Comparison of ENCODE assay signal across 8 mouse cellular contexts in genomic region chr11:97363644-97363995, GRCm38 (mm10). TPM values are rescaled to one million over a fixed set of nuclear protein-coding genes. Genes with fewer than 3 reads are reported as not detected.
DNase-seq lines count a peak whose midpoint lies in the region; ATAC-seq and TF ChIP-seq lines count a peak whose summit lies in the region.

No protein-coding gene starts in this region.

- peak overlapping the region; percentile 95 for H3K4me2 ChIP-seq in forebrain, embryonic 12.5 days
- H3K4me2 ChIP-seq in midbrain, postnatal 0 days (ENCODE audit: low read depth, low read length, poor library complexity, severe bottlenecking), result peak overlapping the region; percentile 95

- no peaks in the 10 kb centered on the region for H3K27me3 ChIP-seq in forebrain, embryonic 12.5 days
- H3K27me3 ChIP-seq in midbrain, postnatal 0 days (ENCODE audit: insufficient read depth, low read length), result no peaks in the 10 kb centered on the region

- no peak for ATAC-seq in forebrain, embryonic 12.5 days (ENCODE audit: low FRiP score)
- ATAC-seq in midbrain, postnatal 0 days (ENCODE audit: low FRiP score), result no peak
- no peak for ATAC-seq in granulocyte monocyte progenitor cell, adult 5-6 weeks (replicated peaks; ENCODE audit: poor library complexity, severe bottlenecking)

- no peak overlapping the region for H3K27ac ChIP-seq in ES-E14 (ENCODE audit: insufficient read depth, low read depth, low read length, poor library complexity, severe bottlenecking)
- H3K27ac ChIP-seq in forebrain, embryonic 12.5 days, result no peak overlapping the region
- H3K27ac ChIP-seq in midbrain, postnatal 0 days (ENCODE audit: low read depth, low read length), result 0 out of 2 replicates have a peak overlapping the region, but pooled peaks have one; percentile 83

- peak; percentile 43 for DNase-seq in adrenal gland, postnatal 14 days
- no peak for DNase-seq in adrenal gland, postnatal 25 days
- no peak for DNase-seq in ES-E14 (ENCODE audit: low read depth, low spot score)
- DNase-seq in kidney, postnatal 36 days, result peak; percentile 10 to 27
- no peak for DNase-seq in midbrain, postnatal 0 days (ENCODE audit: low spot score)
- DNase-seq in right cerebral cortex, postnatal 36 days (ENCODE audit: low spot score in 2 of 2), result no peak

- H3K36me3 ChIP-seq in ES-E14 (ENCODE audit: control insufficient read depth, insufficient read depth, low read length, poor library complexity, severe bottlenecking), result peaks cover 2% of the 10 kb centered on the region; the same call in 1 of the 2 replicates
- H3K36me3 ChIP-seq in forebrain, embryonic 12.5 days (replicated peaks), result no peaks in the 10 kb centered on the region
- no peaks in the 10 kb centered on the region for H3K36me3 ChIP-seq in midbrain, postnatal 0 days (ENCODE audit: insufficient read depth, low read length)

- no peak for TF ChIP-seq CTCF in midbrain, postnatal 0 days (IDR thresholded peaks at IDR 0.05)

- in situ Hi-C loops in ES-E14 (cut with MboI; ENCODE audit: low sequenced_read_pairs in 2 of 2, unreplicated experiment in 2 of 2), result no loop called here

- H3K9me3 ChIP-seq in ES-E14 (ENCODE audit: control insufficient read depth, insufficient read depth, low read depth, low read length), result no peaks in the 10 kb centered on the region
- H3K9me3 ChIP-seq in forebrain, embryonic 12.5 days, result no peaks in the 10 kb centered on the region
- no peaks in the 10 kb centered on the region for H3K9me3 ChIP-seq in midbrain, postnatal 0 days (ENCODE audit: low read length)

- peak overlapping the region; percentile 91 to 96 for H3K4me3 ChIP-seq in ES-E14 (ENCODE audit: insufficient read depth in 1 of 2, low read depth in 1 of 2, low read length in 2 of 2, poor library complexity in 1 of 2, severe bottlenecking in 1 of 2)
- peak overlapping the region; percentile 93 for H3K4me3 ChIP-seq in forebrain, embryonic 12.5 days (replicated peaks)
- H3K4me3 ChIP-seq in midbrain, postnatal 0 days (ENCODE audit: low read depth, low read length), result peak overlapping the region; percentile 96

- WGBS in forebrain, embryonic 12.5 days, result 2% methylated on average over 7 of the region's 7 CpGs
- 0% methylated on average over 7 of the region's 7 CpGs for WGBS in midbrain, postnatal 0 days

- peaks cover 6 to 9% of the 10 kb centered on the region in 2 experiments for H3K4me1 ChIP-seq in ES-E14 (ENCODE audit: control insufficient read depth in 2 of 2, insufficient read depth in 2 of 2, low read length in 2 of 2, poor library complexity in 1 of 2)
- peaks cover 30% of the 10 kb centered on the region for H3K4me1 ChIP-seq in forebrain, embryonic 12.5 days
- H3K4me1 ChIP-seq in midbrain, postnatal 0 days (ENCODE audit: insufficient read depth, low read length), result peaks cover 13% of the 10 kb centered on the region

- H3K9ac ChIP-seq in ES-E14 (ENCODE audit: insufficient read depth, low read depth, low read length, poor library complexity, severe bottlenecking), result peak overlapping the region; percentile 90
- peak overlapping the region; percentile 95 for H3K9ac ChIP-seq in forebrain, embryonic 12.5 days
- H3K9ac ChIP-seq in midbrain, postnatal 0 days (replicated peaks; ENCODE audit: low read length, poor library complexity, severe bottlenecking), result peak overlapping the region; percentile 98

TF ChIP-seq in ES-E14, 5 proteins besides CTCF, POLR2A, EP300 and RAD21:
- TF ChIP-seq CHD2 (IDR thresholded peaks at IDR 0.05; ENCODE audit: low read depth, low read length) (no peak), MAFK (IDR thresholded peaks at IDR 0.05; ENCODE audit: insufficient read depth, low read depth, low read length) (no peak), ZC3H11A (IDR thresholded peaks at IDR 0.05; ENCODE audit: borderline replicate concordance, low read depth, low read length) (no peak), HCFC1 (IDR thresholded peaks at IDR 0.05; ENCODE audit: borderline replicate concordance, insufficient read depth, low read length) (no peak), ZNF384 (IDR thresholded peaks at IDR 0.05; ENCODE audit: low read depth, low read length) (no peak)

RNA-seq across cellular contexts. Expression of gene Socs7, which starts 1.3 kb away (rescaled TPM):
- total RNA-seq in adrenal gland, postnatal 14 days (2021), result 18.3 TPM in 2 replicates
- total RNA-seq in adrenal gland, postnatal 25 days (2021), result 21.0 and 27.5 TPM in 2 replicates
- 14.3 and 14.5 TPM in 2 replicates for total RNA-seq in ES-E14 (2012; rRNA removed)
- polyA plus RNA-seq in forebrain, embryonic 12.5 days (2016; fragmentation: Nextera tagmentation; extraction: Ambion mirVana), result 7.9 and 8.0 TPM in 2 replicates
- 54.9 and 60.4 TPM in 2 replicates for total RNA-seq in midbrain, postnatal 0 days (2014; rRNA removed)
- polyA plus RNA-seq in midbrain, postnatal 0 days (2015; fragmentation: Nextera tagmentation; extraction: Ambion mirVana), result 6.9 and 7.4 TPM in 2 replicates
- total RNA-seq in granulocyte monocyte progenitor cell, adult 5-6 weeks (2014; fragmentation: Nextera tagmentation), result 5.5 and 6.3 TPM in 2 replicates
- 7.9 and 9.5 TPM in 2 replicates for total RNA-seq in granulocyte monocyte progenitor cell, adult 5-6 weeks (2017)

RNA-seq across cellular contexts. Expression of gene Gpr179, which starts 11.7 kb away (rescaled TPM):
- 2.8 and 3.3 TPM in 2 replicates for total RNA-seq in adrenal gland, postnatal 14 days (2021)
- 1.8 and 4.7 TPM in 2 replicates for total RNA-seq in adrenal gland, postnatal 25 days (2021)
- total RNA-seq in ES-E14 (2012; rRNA removed), result 0.31 and 0.53 TPM in 2 replicates
- 0.11 and 0.22 TPM in 2 replicates for polyA plus RNA-seq in forebrain, embryonic 12.5 days (2016; fragmentation: Nextera tagmentation; extraction: Ambion mirVana)
- 0.57 and 0.71 TPM in 2 replicates for total RNA-seq in midbrain, postnatal 0 days (2014; rRNA removed)
- polyA plus RNA-seq in midbrain, postnatal 0 days (2015; fragmentation: Nextera tagmentation; extraction: Ambion mirVana), result 0.66 and 0.78 TPM in 2 replicates
- total RNA-seq in granulocyte monocyte progenitor cell, adult 5-6 weeks (2014; fragmentation: Nextera tagmentation), result 0.71 TPM in 1 of 2 replicates, not detected in the other
- 0.10 and 0.17 TPM in 2 replicates for total RNA-seq in granulocyte monocyte progenitor cell, adult 5-6 weeks (2017)

RNA-seq across cellular contexts. Expression of gene Mrpl45, which starts 48.1 kb away (rescaled TPM):
- 43.5 and 46.0 TPM in 2 replicates for total RNA-seq in adrenal gland, postnatal 14 days (2021)
- total RNA-seq in adrenal gland, postnatal 25 days (2021), result 25.9 and 31.6 TPM in 2 replicates
- total RNA-seq in ES-E14 (2012; rRNA removed), result 53.8 and 76.8 TPM in 2 replicates
- polyA plus RNA-seq in forebrain, embryonic 12.5 days (2016; fragmentation: Nextera tagmentation; extraction: Ambion mirVana), result 51.3 and 53.3 TPM in 2 replicates
- total RNA-seq in midbrain, postnatal 0 days (2014; rRNA removed), result 21.4 and 29.1 TPM in 2 replicates
- polyA plus RNA-seq in midbrain, postnatal 0 days (2015; fragmentation: Nextera tagmentation; extraction: Ambion mirVana), result 33.0 and 36.0 TPM in 2 replicates
- 26.6 and 36.0 TPM in 2 replicates for total RNA-seq in granulocyte monocyte progenitor cell, adult 5-6 weeks (2014; fragmentation: Nextera tagmentation)
- 25.7 and 26.6 TPM in 2 replicates for total RNA-seq in granulocyte monocyte progenitor cell, adult 5-6 weeks (2017)

RNA-seq across cellular contexts. Expression of gene Arhgap23, which starts 51.7 kb away (rescaled TPM):
- 31.4 and 32.8 TPM in 2 replicates for total RNA-seq in adrenal gland, postnatal 14 days (2021)
- total RNA-seq in adrenal gland, postnatal 25 days (2021), result 29.5 and 37.8 TPM in 2 replicates
- 22.6 and 26.3 TPM in 2 replicates for total RNA-seq in ES-E14 (2012; rRNA removed)
- 4.2 and 5.1 TPM in 2 replicates for polyA plus RNA-seq in forebrain, embryonic 12.5 days (2016; fragmentation: Nextera tagmentation; extraction: Ambion mirVana)
- total RNA-seq in midbrain, postnatal 0 days (2014; rRNA removed), result 80.2 and 80.9 TPM in 2 replicates
- 9.2 and 9.6 TPM in 2 replicates for polyA plus RNA-seq in midbrain, postnatal 0 days (2015; fragmentation: Nextera tagmentation; extraction: Ambion mirVana)
- 9.7 and 13.0 TPM in 2 replicates for total RNA-seq in granulocyte monocyte progenitor cell, adult 5-6 weeks (2014; fragmentation: Nextera tagmentation)
- total RNA-seq in granulocyte monocyte progenitor cell, adult 5-6 weeks (2017), result 3.4 and 4.0 TPM in 2 replicates

Comparison
In these comparisons a context has a peak if more than half of its experiments do, and no peak if none do; other contexts are left out.
1. DNase-seq: peak in adrenal gland, postnatal 14 days (single experiment) and kidney, postnatal 36 days (2 of 2); none in adrenal gland, postnatal 25 days (single experiment), ES-E14 (single experiment), midbrain, postnatal 0 days (single experiment) and right cerebral cortex, postnatal 36 days (0 of 2).
2. Peak in every context shown above with its lines, with median percentiles within 50 percentile points of each other: H3K4me3 ChIP-seq and H3K9ac ChIP-seq.